Mouse (Mus musculus) embryonic facial prominence, embryonic 11.5 days (tissue): ENCODE results near the gene Tmprss7. TPM values are rescaled to one million over a fixed set of nuclear protein-coding genes. Genes with fewer than 3 reads are reported as not detected.

Experiments
- ATAC-seq: fragments of 200-750 bp; cut with Nextera tagmentation; replicated peaks from 2 replicates; pipeline ENCODE4 v1.8.0; 2017; ENCODE audit warnings: low read depth; ENCODE audit not compliant: insufficient number of reproducible peaks, low FRiP score, low TSS enrichment
- DNase-seq: peaks from one replicate; pipeline ENCODE4 v3.0.0-alpha.2; 2015; ENCODE audit warnings: low spot score
- H3K27ac ChIP-seq: fragments of 300-500 bp; sonication (generic); replicated peaks from 2 replicates; pipeline ENCODE4 v1.5.1; 2014; ENCODE audit warnings: mild to moderate bottlenecking, low read depth, low read length, control low read depth
- H3K27me3 ChIP-seq: fragments of 300-500 bp; sonication (generic); 2 replicates; pipeline ENCODE4 v1.6.1; 2014; ENCODE audit warnings: mild to moderate bottlenecking, low read length, moderate library complexity, mixed read lengths; ENCODE audit not compliant: control insufficient read depth, insufficient read depth
- H3K36me3 ChIP-seq: fragments of 300-500 bp; sonication (generic); replicated peaks from 2 replicates; pipeline ENCODE4 v1.6.1; 2014; ENCODE audit warnings: low read depth, mild to moderate bottlenecking, low read length, moderate library complexity, mixed read lengths; ENCODE audit not compliant: control insufficient read depth, insufficient read depth
- H3K4me1 ChIP-seq: fragments of 300-500 bp; sonication (generic); 2 replicates; pipeline ENCODE4 v1.6.1; 2014; ENCODE audit warnings: low read length, mixed read lengths; ENCODE audit not compliant: control insufficient read depth, insufficient read depth
- H3K4me2 ChIP-seq: fragments of 300-500 bp; sonication (generic); 2 replicates; pipeline ENCODE4 v1.6.1; 2014; ENCODE audit warnings: low read depth, mild to moderate bottlenecking, control low read depth, low read length, moderate library complexity
- H3K4me3 ChIP-seq: fragments of 300-500 bp; sonication (generic); 2 replicates; pipeline ENCODE4 v1.5.1; 2014; ENCODE audit warnings: low read depth, low read length, control low read depth
- H3K9ac ChIP-seq: fragments of 300-500 bp; sonication (generic); replicated peaks from 2 replicates; pipeline ENCODE4 v1.6.1; 2014; ENCODE audit warnings: mild to moderate bottlenecking, control low read depth, low read length
- H3K9me3 ChIP-seq: fragments of 300-500 bp; sonication (generic); replicated peaks from 2 replicates; pipeline ENCODE4 v1.6.1; 2016; ENCODE audit warnings: mild to moderate bottlenecking, low read length, inconsistent platforms, mixed read lengths; ENCODE audit not compliant: control insufficient read depth
- whole genome bisulfite sequencing: fragments of 180-500 bp; shearing (Covaris S2); extraction: QIAGEN DNeasy Blood & Tissue Kit; methylation state at CpG from one replicate; pipeline ENCODE4 v1.1.7; 2014; 5-methylcytosine and 5-hydroxymethylcytosine counted together
- polyA plus RNA-seq: library from polyadenylated mRNA; unstranded; fragments of >200 nt; fragmentation: Nextera tagmentation; extraction: Ambion mirVana; gene quantifications from 2 replicates; pipeline ENCODE4 v1.2.1, GENCODE M21; 2014

The Tmprss7 gene
- polyA plus RNA-seq, 1 experiment from 2014 or later = 0.28 TPM

- Histone ChIP-seq H3K4me1 (no peaks in the 10 kb centered on the region), H3K4me3 (no peak overlapping the region), H3K9me3 (no peaks in the 10 kb centered on the region), H3K4me2 (no peak overlapping the region), H3K9ac (no peak overlapping the region), H3K36me3 (no peaks in the 10 kb centered on the region), H3K27me3 (no peaks in the 10 kb centered on the region), H3K27ac (no peak overlapping the region)
- DNase-seq (no peak), ATAC-seq (no peak)
- WGBS = 73% methylated on average over 5 of the region's 5 CpGs
Measured at GRCm38 (mm10) chr16:45699301-45699700, 5.8 kb upstream of the Tmprss7 start.

GRCm38 (mm10) chr16:45697996-45698395 is 4.5 kb upstream of the Tmprss7 start:
- 81% methylated on average over 6 of the region's 6 CpGs for WGBS
- H3K4me3 ChIP-seq = no peak overlapping the region
- no peaks in the 10 kb centered on the region for H3K36me3 ChIP-seq
- no peaks in the 10 kb centered on the region for H3K27me3 ChIP-seq
- no peak overlapping the region for H3K9ac ChIP-seq
- ATAC-seq (no peak), DNase-seq (no peak)
- no peaks in the 10 kb centered on the region for H3K9me3 ChIP-seq
- H3K27ac ChIP-seq = no peak overlapping the region
- no peak overlapping the region for H3K4me2 ChIP-seq
- no peaks in the 10 kb centered on the region for H3K4me1 ChIP-seq

GRCm38 (mm10) chr16:45695445-45696160 is 2.1 kb upstream of the Tmprss7 start:
- Histone ChIP-seq H3K9ac (no peak overlapping the region), H3K4me1 (no peaks in the 10 kb centered on the region), H3K4me3 (no peak overlapping the region), H3K27me3 (no peaks in the 10 kb centered on the region), H3K36me3 (no peaks in the 10 kb centered on the region), H3K4me2 (no peak overlapping the region), H3K9me3 (no peaks in the 10 kb centered on the region), H3K27ac (no peak overlapping the region)
- no peak for ATAC-seq
- 75% methylated on average over 9 of the region's 9 CpGs for WGBS
- DNase-seq = no peak

- ATAC-seq = no peak
- no peaks in the 10 kb centered on the region for H3K27me3 ChIP-seq
Measured at GRCm38 (mm10) chr16:45692851-45693250, 607 bp downstream of the Tmprss7 start.

GRCm38 (mm10) chr16:45690178-45690577 is 3.3 kb downstream of the Tmprss7 start:
- Histone ChIP-seq H3K36me3 (no peaks in the 10 kb centered on the region), H3K4me2 (no peak overlapping the region), H3K4me3 (no peak overlapping the region), H3K9ac (no peak overlapping the region), H3K27me3 (no peaks in the 10 kb centered on the region), H3K4me1 (no peaks in the 10 kb centered on the region; the same call in 1 of the 2 replicates), H3K27ac (no peak overlapping the region), H3K9me3 (no peaks in the 10 kb centered on the region)
- 37% methylated on average over 4 of the region's 4 CpGs for WGBS
- DNase-seq (peak; percentile 16), ATAC-seq (no peak)

More at GRCm38 (mm10) chr16:45692851-45693250, 607 bp downstream of the Tmprss7 start:
- no peaks in the 10 kb centered on the region for H3K9me3 ChIP-seq
- H3K9ac ChIP-seq = no peak overlapping the region
- no peak overlapping the region for H3K4me2 ChIP-seq
- no peaks in the 10 kb centered on the region; the same call in 1 of the 2 replicates for H3K4me1 ChIP-seq
- no peak for DNase-seq
- 69% methylated on average over 3 of the region's 3 CpGs for WGBS
- H3K27ac ChIP-seq = no peak overlapping the region
- H3K36me3 ChIP-seq = no peaks in the 10 kb centered on the region
- no peak overlapping the region for H3K4me3 ChIP-seq

GRCm38 (mm10) chr16:45686833-45687232 is 6.6 kb downstream of the Tmprss7 start:
- no peaks in the 10 kb centered on the region for H3K27me3 ChIP-seq
- H3K9ac ChIP-seq = no peak overlapping the region
- ATAC-seq = no peak
- WGBS = 83% methylated on average over 3 of the region's 3 CpGs
- no peak for DNase-seq
- H3K36me3 ChIP-seq = no peaks in the 10 kb centered on the region
- H3K4me2 ChIP-seq = no peak overlapping the region
- no peaks in the 10 kb centered on the region for H3K9me3 ChIP-seq
- H3K27ac ChIP-seq = no peak overlapping the region
- H3K4me3 ChIP-seq = no peak overlapping the region
- no peaks in the 10 kb centered on the region; the same call in 1 of the 2 replicates for H3K4me1 ChIP-seq

GRCm38 (mm10) chr16:45685295-45685694 is 8.2 kb downstream of the Tmprss7 start:
- no peak overlapping the region for H3K4me2 ChIP-seq
- no peaks in the 10 kb centered on the region for H3K27me3 ChIP-seq
- H3K27ac ChIP-seq = no peak overlapping the region
- WGBS = 71% methylated on average over 3 of the region's 3 CpGs
- no peak overlapping the region for H3K9ac ChIP-seq
- no peaks in the 10 kb centered on the region; the same call in 1 of the 2 replicates for H3K4me1 ChIP-seq
- DNase-seq (no peak), ATAC-seq (no peak; the same call in 1 of the 2 replicates)
- no peaks in the 10 kb centered on the region for H3K9me3 ChIP-seq
- H3K4me3 ChIP-seq = no peak overlapping the region
- no peaks in the 10 kb centered on the region for H3K36me3 ChIP-seq

GRCm38 (mm10) chr16:45684815-45685214 is 8.6 kb downstream of the Tmprss7 start:
- no peaks in the 10 kb centered on the region for H3K4me1 ChIP-seq
- no peak for ATAC-seq
- WGBS = 15% methylated on average over 8 of the region's 8 CpGs

More at GRCm38 (mm10) chr16:45684815-45685214, 8.6 kb downstream of the Tmprss7 start:
- Histone ChIP-seq H3K4me3 (no peak overlapping the region), H3K27me3 (no peaks in the 10 kb centered on the region), H3K9ac (no peak overlapping the region), H3K36me3 (no peaks in the 10 kb centered on the region), H3K9me3 (no peaks in the 10 kb centered on the region), H3K4me2 (no peak overlapping the region), H3K27ac (no peak overlapping the region)
- peak; percentile 81 for DNase-seq
